Mouse (Mus musculus): ENCODE measurements around the gene Capn12.

DNA sequence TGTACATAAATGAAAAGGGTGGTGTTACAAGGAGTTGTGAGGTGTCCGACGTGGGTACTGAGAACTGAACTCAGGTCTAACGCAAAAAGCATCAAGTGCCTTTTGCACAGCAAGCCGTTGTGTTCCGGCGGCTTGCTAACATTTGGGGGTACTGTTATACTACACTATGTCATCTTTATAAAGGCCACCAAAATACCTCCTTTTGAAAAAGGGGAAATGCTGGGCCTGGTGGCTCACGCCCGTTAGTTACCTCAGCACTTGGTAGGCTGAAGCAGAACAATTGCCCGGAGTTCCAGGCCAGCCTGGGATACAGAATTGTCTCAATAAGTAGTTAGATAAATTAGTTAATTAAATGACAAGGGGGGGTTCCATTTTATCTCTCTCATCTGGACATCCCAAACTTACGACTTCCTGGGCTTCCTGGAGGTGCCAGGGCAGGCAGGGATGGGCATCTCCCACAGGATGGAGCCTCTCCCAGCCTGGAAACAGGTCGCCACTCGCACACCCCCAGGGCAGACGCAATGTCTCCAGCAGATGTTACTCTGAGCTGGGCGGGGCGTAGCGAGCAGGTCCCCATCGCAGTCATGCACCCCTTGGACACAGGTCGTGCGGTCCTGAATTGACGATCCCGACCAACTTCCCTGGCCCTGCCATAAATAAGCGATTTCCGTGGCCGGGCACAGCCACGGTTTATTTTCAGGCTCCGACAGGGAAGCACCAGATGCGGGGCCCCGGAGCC lies 14.3 kb upstream of the Capn12 start:
- TF ChIP-seq CTCF (IDR thresholded peaks at IDR 0.05; ENCODE audit: control insufficient read depth, insufficient read depth, insufficient replicate concordance, low read depth, low read length) (no peak), POLR2A (IDR thresholded peaks at IDR 0.05; ENCODE audit: control insufficient read depth, low read depth, low read length) (no peak)

Data from testis, adult 2 months (tissue).